Mouse (Mus musculus) left cerebral cortex, postnatal 36 days (tissue): ENCODE measurements around the gene Gm17606. TPM values are rescaled to one million over a fixed set of nuclear protein-coding genes. Genes with fewer than 3 reads are reported as not detected.
"Not testable (repeated sequence)": the region's sequence is repeated elsewhere in the genome, so short reads cannot be mapped to it uniquely, and the experiment has no call there.

ENCODE experiments used
- DNase-seq, 2 experiments: peaks; one replicate each; pipeline ENCODE4 v3.0.0; 2021 to 2022; ENCODE audit warnings: low spot score in 2 of 2, mixed read lengths in 1 of 2
- intact Hi-C: fragments of 180-260 bp; cut with DNase I; formaldehyde crosslinking; loops from one replicate; pipeline ENCODE4 v1.15.1; 2025
- total RNA-seq, 2 experiments: library from RNA; stranded (reverse); gene quantifications; 2 replicates each; pipeline ENCODE4 v1.2.3; 2021

The Gm17606 gene
- total RNA-seq = not detected

- intact Hi-C loops = loop anchor here (2.0 to 5.0 kb wide), 5 partner anchors 34 to 582 kb away; partner anchors contain the start of gene 4931414P19Rik
- DNase-seq = no peak
These were observed at the start of gene Gm17606 for GRCm38 (mm10) chr14:54640946-54641304. Gm17606 (plus strand) TSS chr14:54640952.

GRCm38 (mm10) chr14:54591056-54591455 lies 49.7 kb upstream of the Gm17606 start:
- intact Hi-C loops = no loop called here
- DNase-seq = no peak

- intact Hi-C loops = no loop called here
- peak; percentile 57 to 64 for DNase-seq
These were observed 48.3 kb upstream of the Gm17606 start for GRCm38 (mm10) chr14:54592319-54592934.

- no peak for DNase-seq
- intact Hi-C loops = no loop called here
These were observed 46.7 kb upstream of the Gm17606 start for GRCm38 (mm10) chr14:54594055-54594454.

GRCm38 (mm10) chr14:54594631-54595414 lies 45.9 kb upstream of the Gm17606 start:
- peak; percentile 56 to 73 for DNase-seq
- intact Hi-C loops = no loop called here

GRCm38 (mm10) chr14:54597084-54597483 lies 43.7 kb upstream of the Gm17606 start:
- intact Hi-C loops = no loop called here
- no peak for DNase-seq

- no peak for DNase-seq
- intact Hi-C loops = no loop called here
These were observed 39.2 kb upstream of the Gm17606 start for GRCm38 (mm10) chr14:54601601-54602000.

GRCm38 (mm10) chr14:54602613-54603012 lies 38.1 kb upstream of the Gm17606 start:
- no peak for DNase-seq
- intact Hi-C loops = no loop called here

- peak; percentile 94 to 95 for DNase-seq
- intact Hi-C loops = no loop called here
These were observed 37.6 kb upstream of the Gm17606 start for GRCm38 (mm10) chr14:54603038-54603654.

- intact Hi-C loops = no loop called here
- DNase-seq = no peak
These were observed 37.1 kb upstream of the Gm17606 start for GRCm38 (mm10) chr14:54603686-54604085.

GRCm38 (mm10) chr14:54605752-54606321 lies 34.9 kb upstream of the Gm17606 start, which contains the start of gene 4931414P19Rik:
4931414P19Rik (minus strand) TSS chr14:54605993.
- intact Hi-C loops = loop anchor here (5.0 kb wide), 1 partner anchor 36 kb away; the partner anchor contains the start of genes Cdh24 and Gm17606
- peak; percentile 67 to 68 for DNase-seq

GRCm38 (mm10) chr14:54607226-54607625 lies 33.5 kb upstream of the Gm17606 start:
- DNase-seq = no peak
- intact Hi-C loops = loop anchor here (5.0 kb wide), 1 partner anchor 35 kb away; the partner anchor contains the start of genes Cdh24 and Gm17606

GRCm38 (mm10) chr14:54609245-54609644 lies 31.5 kb upstream of the Gm17606 start:
- no peak for DNase-seq
- intact Hi-C loops = loop anchor here (5.0 kb wide), 1 partner anchor 33 kb away; the partner anchor contains the start of genes Cdh24 and Gm17606

- intact Hi-C loops = loop anchor here (5.0 kb wide), 1 partner anchor 32 kb away; the partner anchor contains the start of genes Cdh24 and Gm17606
- no peak for DNase-seq
These were observed 30.8 kb upstream of the Gm17606 start for GRCm38 (mm10) chr14:54609962-54610361.

- peak; percentile 33 to 65 for DNase-seq
These were observed 30.1 kb upstream of the Gm17606 start for GRCm38 (mm10) chr14:54610648-54611047.

GRCm38 (mm10) chr14:54614130-54614529 lies 26.6 kb upstream of the Gm17606 start:
- intact Hi-C loops, DNase-seq: not testable (repeated sequence)

More at GRCm38 (mm10) chr14:54610648-54611047, 30.1 kb upstream of the Gm17606 start:
- intact Hi-C loops = no loop called here

- intact Hi-C loops = no loop called here
- no peak for DNase-seq
These were observed 24.4 kb upstream of the Gm17606 start for GRCm38 (mm10) chr14:54616226-54616825.

GRCm38 (mm10) chr14:54617152-54617896 lies 23.4 kb upstream of the Gm17606 start:
- intact Hi-C loops = no loop called here
- no peak for DNase-seq

- peak; percentile 89 to 91 for DNase-seq
- intact Hi-C loops = no loop called here
These were observed 22.8 kb upstream of the Gm17606 start, which contains the start of gene Psmb5 for GRCm38 (mm10) chr14:54617897-54618365. Psmb5 (minus strand) TSS chr14:54618022.
